Mouse (Mus musculus) c-Kit-negative CD71-positive TER-119-positive erythroid progenitor cells, embryonic 14.5 days (primary cell): ENCODE results near the gene Bmpr1b.

ENCODE experiments used
- DNase-seq: peaks from one replicate; pipeline ENCODE4 v3.0.0-alpha.2; 2013; ENCODE audit warnings: low read depth, low spot score

Gene Bmpr1b

GRCm38 (mm10) chr3:141914588-141914987, 254.6 kb downstream of the Bmpr1b start:
- DNase-seq: no peak

DNA sequence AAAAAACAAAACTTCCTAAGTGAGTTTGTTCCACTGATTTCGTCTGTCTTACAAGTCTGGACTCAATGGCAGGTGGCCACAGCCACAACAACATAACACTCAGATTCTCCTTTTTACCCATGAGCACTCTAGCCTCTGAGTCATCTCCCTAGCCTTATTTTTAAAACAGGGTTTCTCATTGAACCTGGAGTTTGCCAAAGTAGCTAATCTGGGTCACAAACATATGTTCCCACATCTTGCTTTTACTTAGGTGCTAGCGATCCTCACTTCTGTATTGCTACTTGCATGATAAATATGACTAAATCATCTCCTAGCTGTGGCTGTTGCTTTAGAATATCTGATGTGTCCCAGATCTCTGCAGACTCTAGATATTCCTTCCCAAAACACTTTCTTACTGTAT, 260.1 kb downstream of the Bmpr1b start:
- DNase-seq: no peak

- no peak for DNase-seq
These were observed 263.2 kb downstream of the Bmpr1b start for GRCm38 (mm10) chr3:141905903-141906623.

- DNase-seq: no peak
These were observed 268.9 kb downstream of the Bmpr1b start for GRCm38 (mm10) chr3:141900361-141900760.

- DNase-seq: no peak
These were observed 269.7 kb downstream of the Bmpr1b start for GRCm38 (mm10) chr3:141899521-141899920.

DNA sequence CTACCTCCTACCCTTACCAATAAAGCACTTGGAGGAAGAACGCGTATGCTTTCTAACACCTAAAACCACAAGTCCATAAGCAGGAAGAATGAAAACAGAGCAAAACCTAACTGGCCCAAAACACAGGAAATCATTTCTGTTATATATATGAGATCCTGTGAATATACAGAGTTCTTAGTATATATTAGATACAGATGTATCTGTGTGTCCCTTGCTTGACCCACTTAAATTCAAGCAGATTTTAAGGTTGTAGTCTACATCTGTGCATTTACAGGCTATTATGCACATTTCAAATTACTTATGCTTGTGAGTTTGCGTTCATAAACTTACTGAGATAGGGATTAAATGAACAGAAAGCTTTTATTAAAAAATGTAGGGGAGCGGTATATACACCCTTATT, 271.5 kb downstream of the Bmpr1b start:
- DNase-seq: no peak

- DNase-seq: no peak
These were observed 272.2 kb downstream of the Bmpr1b start for GRCm38 (mm10) chr3:141896870-141897554.

DNA sequence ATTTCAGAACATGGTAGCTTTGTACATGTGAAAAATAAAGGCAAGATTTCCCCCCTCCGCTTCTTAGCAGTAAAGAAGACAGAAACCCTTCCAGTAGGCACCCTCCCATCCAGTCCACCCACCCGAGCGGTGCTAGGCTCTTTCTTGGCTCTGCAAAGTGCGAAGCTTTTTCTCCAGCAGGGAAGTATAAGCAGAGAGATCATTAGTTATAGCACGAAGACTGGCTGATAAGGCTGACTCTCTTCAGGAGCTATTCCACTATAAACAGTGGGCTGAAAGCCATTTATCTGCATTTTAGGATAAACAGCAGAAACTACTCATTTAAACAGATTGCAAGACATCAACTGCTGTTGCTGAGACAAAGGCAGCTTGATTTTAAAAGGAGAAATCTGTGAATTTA, 274.1 kb downstream of the Bmpr1b start:
- DNase-seq: no peak

DNA sequence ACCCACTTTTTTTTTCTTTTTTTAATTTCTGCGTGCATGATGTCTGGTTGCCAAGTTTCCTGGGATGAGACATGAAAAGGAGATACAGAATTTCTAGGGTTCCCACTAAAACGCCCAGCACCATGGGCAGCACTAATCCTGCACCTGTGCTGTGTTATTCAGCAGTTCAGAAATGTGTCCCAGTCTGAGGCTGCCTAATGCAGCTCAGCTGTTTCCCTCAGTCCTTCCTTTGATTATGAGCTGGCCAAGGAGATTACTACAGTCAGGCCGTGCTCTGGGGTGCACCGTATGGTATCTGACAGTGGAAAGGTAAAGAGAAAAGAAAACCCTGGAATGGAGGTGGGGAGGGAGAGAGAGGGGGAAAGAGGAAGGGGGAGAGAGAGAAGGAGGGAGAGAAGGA, 278.6 kb downstream of the Bmpr1b start:
- DNase-seq: no peak

GRCm38 (mm10) chr3:141887476-141888274, 281.6 kb downstream of the Bmpr1b start:
- DNase-seq: no peak

DNA sequence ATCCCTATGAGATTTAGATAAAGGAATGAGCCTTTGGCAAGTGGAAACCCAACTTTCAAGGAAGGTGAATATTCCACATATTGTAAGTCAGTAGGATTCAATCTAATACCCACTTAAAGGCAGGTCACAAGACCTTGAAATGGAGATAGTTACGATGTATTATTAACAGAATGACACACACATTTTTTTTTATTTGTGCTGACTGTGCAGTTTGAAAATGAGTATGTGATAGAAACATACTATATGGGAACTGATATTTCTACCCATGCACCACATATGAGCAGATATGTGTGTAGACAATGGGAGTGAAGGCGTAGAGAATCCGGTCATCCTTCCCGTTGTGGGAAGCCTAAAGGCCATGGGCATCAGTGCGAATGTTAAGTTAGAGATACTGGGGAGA, 285.0 kb downstream of the Bmpr1b start:
- DNase-seq: no peak

GRCm38 (mm10) chr3:141882496-141882895, 286.7 kb downstream of the Bmpr1b start:
- no peak for DNase-seq

DNA sequence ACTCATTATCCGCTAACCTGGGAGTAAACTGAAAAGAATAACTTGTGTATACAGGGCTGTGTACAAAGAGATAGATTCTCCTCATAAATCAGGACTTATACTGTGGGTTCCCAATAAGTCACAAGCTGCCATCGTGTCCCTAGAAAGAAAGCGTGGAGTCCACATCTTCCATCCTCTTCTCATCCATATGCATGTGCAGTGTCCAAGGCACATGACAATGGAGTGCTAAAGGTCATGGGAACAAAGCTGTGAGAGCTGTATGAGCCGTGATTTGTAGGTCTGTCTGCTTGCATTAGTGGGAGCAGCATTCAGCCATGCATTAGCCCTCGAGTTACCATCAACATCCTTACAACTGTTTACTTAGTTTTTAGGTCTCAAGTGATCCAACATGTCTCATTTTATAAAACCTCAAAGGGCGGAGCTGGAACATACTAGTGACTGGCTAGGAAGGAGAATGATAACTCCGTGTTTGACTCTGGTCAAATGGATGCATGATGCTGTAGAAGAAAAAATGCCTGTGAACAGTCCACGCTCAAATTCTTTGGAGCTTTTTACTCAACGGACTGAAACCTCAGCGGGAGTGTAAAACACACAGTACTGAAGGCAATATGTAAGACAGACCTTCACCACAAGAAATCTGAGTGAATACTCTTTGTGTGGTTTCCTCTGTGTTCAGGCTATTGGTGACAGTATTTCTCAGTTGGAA, 296.7 kb downstream of the Bmpr1b start:
- DNase-seq: no peak

- no peak for DNase-seq
These were observed 297.4 kb downstream of the Bmpr1b start for GRCm38 (mm10) chr3:141871805-141872204.

DNA sequence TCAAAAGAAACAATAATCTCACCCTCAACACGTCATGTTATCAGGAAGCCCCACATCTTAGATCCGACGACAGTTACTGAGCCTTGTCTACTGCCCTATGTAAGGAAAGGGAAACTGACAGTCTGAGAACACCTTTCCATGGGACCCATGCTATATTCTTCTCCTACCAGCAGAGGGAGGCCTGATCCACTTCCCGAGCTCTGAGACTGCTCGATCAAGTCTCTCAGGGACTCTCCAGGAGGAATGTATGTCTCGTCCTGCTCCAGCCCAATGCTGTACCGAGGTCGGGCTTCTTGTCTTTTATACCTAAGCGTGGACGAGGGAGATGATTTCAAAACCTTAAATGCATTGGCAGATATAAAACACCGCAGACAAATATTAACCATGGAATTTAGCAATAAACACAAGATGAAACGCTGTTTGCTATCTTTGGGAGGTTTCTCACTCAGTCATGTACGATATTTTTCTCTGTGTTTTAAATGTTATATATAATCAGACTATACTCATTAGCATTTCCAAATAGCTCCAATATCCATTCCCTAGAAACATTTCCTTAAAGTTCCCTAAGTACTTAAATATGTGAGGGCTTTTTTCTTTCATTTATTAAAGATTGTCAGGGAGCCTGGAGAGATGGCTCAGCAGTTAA, 306.3 kb downstream of the Bmpr1b start:
- DNase-seq: no peak

DNA sequence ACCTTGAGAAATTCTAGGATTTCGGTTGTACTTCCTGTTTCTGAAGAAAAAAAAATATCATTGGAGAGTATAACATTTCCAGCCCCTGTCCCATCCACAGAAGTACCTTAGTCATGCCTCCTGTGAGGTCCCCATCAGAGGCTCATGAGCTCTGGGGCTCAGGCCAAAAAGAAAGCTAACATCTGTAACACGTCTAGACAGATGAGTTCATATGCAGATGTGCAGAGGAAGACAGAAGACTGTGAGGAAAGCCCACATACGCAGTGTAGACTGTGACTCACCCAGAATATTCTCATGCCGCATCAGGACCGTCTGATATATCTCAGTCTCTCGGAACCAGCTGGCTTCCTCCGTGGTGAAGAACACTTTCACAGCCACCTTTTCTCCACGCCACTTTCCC, 312.1 kb downstream of the Bmpr1b start:
- no peak for DNase-seq

DNA sequence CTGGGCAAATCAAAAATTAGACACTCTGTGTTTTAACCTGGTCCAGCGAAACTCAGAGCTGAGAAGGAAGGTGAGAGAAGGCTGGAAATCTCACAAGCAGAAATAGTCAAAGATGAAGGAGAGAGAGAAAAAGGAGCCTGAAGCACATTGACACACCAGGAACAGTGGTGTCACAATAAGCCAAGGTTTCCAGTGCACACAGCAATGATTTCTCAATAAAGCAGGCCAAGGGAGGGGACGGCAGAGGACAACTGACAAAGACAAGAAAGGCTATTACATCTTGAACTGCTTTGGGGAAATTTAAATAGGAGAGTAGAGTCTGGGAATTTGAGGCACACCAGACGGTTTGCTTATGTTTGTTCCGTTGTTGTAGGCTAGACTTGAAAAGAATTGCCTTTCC, 314.9 kb downstream of the Bmpr1b start:
- DNase-seq: no peak

DNA sequence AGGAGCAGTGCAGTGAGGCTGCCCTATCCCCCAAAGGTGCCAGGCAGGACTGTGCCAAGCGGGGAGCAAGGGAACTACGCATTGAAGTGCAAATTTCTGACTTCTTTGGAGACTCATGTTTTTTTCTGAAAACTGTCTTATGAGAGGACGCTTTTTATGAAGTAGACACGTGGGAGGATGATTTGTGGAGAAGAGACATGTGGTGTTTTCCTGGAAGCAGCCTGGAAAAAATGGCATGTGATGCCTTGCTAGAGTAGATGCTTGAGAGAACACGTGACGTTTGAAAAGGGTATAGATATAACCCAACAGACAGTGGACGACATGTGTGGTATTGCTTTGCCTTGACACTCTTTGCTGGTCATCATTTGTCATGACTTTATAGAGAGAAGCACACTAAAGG, 319.1 kb downstream of the Bmpr1b start:
- DNase-seq: no peak

DNA sequence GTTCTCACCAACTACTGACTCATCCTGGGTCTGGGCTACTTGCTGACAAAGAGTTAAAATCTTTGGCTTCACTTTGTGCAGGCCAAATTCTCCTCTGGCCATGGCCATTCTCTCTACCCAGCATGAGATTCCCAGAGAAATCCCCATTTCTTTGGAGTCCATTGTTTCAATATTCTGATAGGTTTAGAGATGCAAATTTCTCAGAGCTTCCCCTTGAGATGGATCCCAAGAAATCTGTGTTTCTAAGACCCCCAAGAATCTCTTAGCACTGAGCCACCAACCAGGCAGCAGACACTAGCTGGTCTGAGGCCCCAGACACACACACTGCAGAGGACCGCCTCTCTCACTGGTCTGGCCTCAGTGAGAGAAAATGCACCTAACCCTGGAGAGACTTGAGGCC, 320.0 kb downstream of the Bmpr1b start:
- no peak for DNase-seq

DNA sequence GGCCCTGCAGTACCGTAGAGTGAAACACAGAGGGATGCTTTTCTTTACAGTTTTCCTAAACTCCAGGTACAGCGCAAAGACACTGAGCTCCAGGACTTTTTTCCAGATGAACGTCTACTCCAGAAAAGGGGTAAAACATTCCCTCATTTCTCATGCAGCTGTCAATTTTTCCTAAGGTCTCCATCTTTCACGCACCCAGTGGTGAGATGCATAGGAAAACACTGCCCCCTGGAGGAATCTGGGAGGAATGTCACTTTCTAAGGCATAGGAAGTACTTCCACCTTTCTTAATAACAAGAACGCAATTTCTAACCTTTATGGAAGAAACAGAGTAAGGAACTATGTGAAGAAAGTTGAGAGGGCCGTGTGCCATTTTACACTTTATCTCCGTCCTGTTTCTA, 330.4 kb downstream of the Bmpr1b start:
- no peak for DNase-seq

- no peak for DNase-seq
These were observed 338.1 kb downstream of the Bmpr1b start for GRCm38 (mm10) chr3:141831135-141831534.
